Mouse (Mus musculus) lung, embryonic 16.5 days (tissue): ENCODE data around the gene Clcc1. TPM values are rescaled to one million over a fixed set of nuclear protein-coding genes. Genes with fewer than 3 reads are reported as not detected.
A peak's percentile ranks its signal among the peaks of the same experiment; 100 is the strongest.
"Not testable (repeated sequence)": the region's sequence is repeated elsewhere in the genome, so short reads cannot be mapped to it uniquely, and the experiment has no call there.

Experiments used
- ATAC-seq: fragments of 200-750 bp; cut with Nextera tagmentation; 2 replicates; pipeline ENCODE4 v1.8.0; 2017; ENCODE audit warnings: low read depth, mild to moderate bottlenecking, moderate library complexity
- H3K27ac ChIP-seq: fragments of 300-500 bp; sonication (generic); 2 replicates; pipeline ENCODE4 v1.5.1; 2014; ENCODE audit warnings: mild to moderate bottlenecking, control low read depth, low read length
- H3K27me3 ChIP-seq: fragments of 300-500 bp; sonication (generic); 2 replicates; pipeline ENCODE4 v1.6.1; 2014; ENCODE audit warnings: low read depth, low read length, mixed read lengths; ENCODE audit not compliant: control insufficient read depth, insufficient read depth
- H3K36me3 ChIP-seq: fragments of 300-500 bp; sonication (generic); 2 replicates; pipeline ENCODE4 v1.6.1; 2014; ENCODE audit warnings: low read length; ENCODE audit not compliant: control insufficient read depth, insufficient read depth
- H3K4me1 ChIP-seq: fragments of 300-500 bp; sonication (generic); replicated peaks from 2 replicates; pipeline ENCODE4 v1.6.1; 2014; ENCODE audit warnings: low read length, mixed read lengths; ENCODE audit not compliant: control insufficient read depth, insufficient read depth
- H3K4me2 ChIP-seq: fragments of 300-500 bp; sonication (generic); 2 replicates; pipeline ENCODE4 v1.6.1; 2014; ENCODE audit warnings: low read depth, low read length, control low read depth
- H3K4me3 ChIP-seq: fragments of 300-500 bp; sonication (generic); 2 replicates; pipeline ENCODE4 v1.5.1; 2014; ENCODE audit warnings: mild to moderate bottlenecking, low read length, control low read depth
- H3K9ac ChIP-seq: fragments of 300-500 bp; sonication (generic); 2 replicates; pipeline ENCODE4 v1.6.1; 2014; ENCODE audit warnings: low read length, control low read depth
- H3K9me3 ChIP-seq: fragments of 300-500 bp; sonication (generic); 2 replicates; pipeline ENCODE4 v1.6.1; 2016; ENCODE audit warnings: low read length; ENCODE audit not compliant: control insufficient read depth
- WGBS: fragments of 180-500 bp; shearing (Covaris S2); extraction: QIAGEN DNeasy Blood & Tissue Kit; methylation state at CpG from one replicate; pipeline ENCODE4 v1.1.7; 2014; 5-methylcytosine and 5-hydroxymethylcytosine counted together
- polyA plus RNA-seq: library from polyadenylated mRNA; unstranded; fragments of >200 nt; fragmentation: Nextera tagmentation; extraction: Ambion mirVana; gene quantifications from 2 replicates; pipeline ENCODE4 v1.2.1, GENCODE M21; 2015

Gene Clcc1
- 84.4 and 91.7 TPM in 2 replicates for polyA plus RNA-seq

GRCm38 (mm10) chr3:108653710-108654379, at the start of gene Clcc1:
Gene Clcc1 (plus strand): TSS chr3:108653913.
- Histone ChIP-seq H3K9me3 (no peaks in the 10 kb centered on the region), H3K4me1 (peaks cover 12% of the 10 kb centered on the region), H3K27me3 (no peaks in the 10 kb centered on the region), H3K27ac (peak within 1 kb of the TSS; percentile 86), H3K9ac (peak within 1 kb of the TSS; percentile 98), H3K36me3 (no peaks in the 10 kb centered on the region), H3K4me3 (peak within 1 kb of the TSS; percentile 93), H3K4me2 (peak within 1 kb of the TSS; percentile 82)
- WGBS, result under 1% methylated on average over 56 of the region's 57 CpGs
- ATAC-seq, result peak; percentile 98

- 54% methylated on average over 3 of the region's 3 CpGs for whole genome bisulfite sequencing
Measured at GRCm38 (mm10) chr3:108608906-108609305, 44.8 kb upstream of the Clcc1 start.

GRCm38 (mm10) chr3:108634761-108635160, 19.0 kb upstream of the Clcc1 start:
- H3K9me3 ChIP-seq, result no peaks in the 10 kb centered on the region
- no peak overlapping the region for H3K9ac ChIP-seq
- 61% methylated on average over 5 of the region's 5 CpGs for WGBS
- no peak for ATAC-seq
- no peaks in the 10 kb centered on the region for H3K4me1 ChIP-seq
- no peaks in the 10 kb centered on the region; the same call in 1 of the 2 replicates for H3K36me3 ChIP-seq
- H3K27ac ChIP-seq, result no peak overlapping the region
- H3K4me2 ChIP-seq, result no peak overlapping the region
- H3K4me3 ChIP-seq, result no peak overlapping the region
- H3K27me3 ChIP-seq, result no peaks in the 10 kb centered on the region

More at GRCm38 (mm10) chr3:108608906-108609305, 44.8 kb upstream of the Clcc1 start:
- Histone ChIP-seq H3K4me2 (no peak overlapping the region), H3K4me3 (no peak overlapping the region), H3K9me3 (no peaks in the 10 kb centered on the region), H3K4me1 (no peaks in the 10 kb centered on the region), H3K9ac (no peak overlapping the region), H3K27ac (no peak overlapping the region), H3K36me3 (no peaks in the 10 kb centered on the region), H3K27me3 (no peaks in the 10 kb centered on the region)
- ATAC-seq, result no peak

GRCm38 (mm10) chr3:108639412-108639811, 14.3 kb upstream of the Clcc1 start:
- no peak for ATAC-seq
- Histone ChIP-seq H3K36me3 (no peaks in the 10 kb centered on the region; the same call in none of the 2 replicates), H3K9me3 (no peaks in the 10 kb centered on the region), H3K4me1 (no peaks in the 10 kb centered on the region), H3K4me3 (no peak overlapping the region), H3K27ac (no peak overlapping the region), H3K27me3 (no peaks in the 10 kb centered on the region), H3K9ac (no peak overlapping the region), H3K4me2 (no peak overlapping the region)
- WGBS, result 69% methylated on average over 4 of the region's 4 CpGs

- H3K9ac ChIP-seq, result no peak overlapping the region
- no peak overlapping the region for H3K27ac ChIP-seq
- no peak overlapping the region for H3K4me2 ChIP-seq
- H3K4me1 ChIP-seq, result no peaks in the 10 kb centered on the region
- H3K9me3 ChIP-seq, result no peaks in the 10 kb centered on the region
- no peaks in the 10 kb centered on the region; the same call in none of the 2 replicates for H3K36me3 ChIP-seq
- H3K4me3 ChIP-seq, result no peak overlapping the region
- WGBS, result 71% methylated on average over 4 of the region's 4 CpGs
- ATAC-seq, result no peak
- H3K27me3 ChIP-seq, result no peaks in the 10 kb centered on the region
Measured at GRCm38 (mm10) chr3:108640998-108641397, 12.7 kb upstream of the Clcc1 start.

GRCm38 (mm10) chr3:108644856-108645255, 8.9 kb upstream of the Clcc1 start:
- H3K4me3 ChIP-seq, result no peak overlapping the region
- no peak for ATAC-seq
- H3K4me1 ChIP-seq, result no peaks in the 10 kb centered on the region
- no peak overlapping the region for H3K9ac ChIP-seq
- H3K27ac ChIP-seq, result no peak overlapping the region
- H3K4me2 ChIP-seq, result no peak overlapping the region
- no peaks in the 10 kb centered on the region for H3K27me3 ChIP-seq
- no peaks in the 10 kb centered on the region; the same call in 1 of the 2 replicates for H3K36me3 ChIP-seq
- no peaks in the 10 kb centered on the region for H3K9me3 ChIP-seq
- 92% methylated on average over 3 of the region's 3 CpGs for WGBS

- ATAC-seq, result no peak
- WGBS, result 59% methylated on average over 7 of the region's 7 CpGs
- Histone ChIP-seq H3K4me3 (no peak overlapping the region), H3K9ac (no peak overlapping the region), H3K27me3 (no peaks in the 10 kb centered on the region), H3K4me2 (no peak overlapping the region), H3K27ac (no peak overlapping the region), H3K36me3 (no peaks in the 10 kb centered on the region; the same call in 1 of the 2 replicates), H3K9me3 (no peaks in the 10 kb centered on the region), H3K4me1 (no peaks in the 10 kb centered on the region)
Measured at GRCm38 (mm10) chr3:108646036-108646435, 7.7 kb upstream of the Clcc1 start.

GRCm38 (mm10) chr3:108647681-108648080, 6.0 kb upstream of the Clcc1 start:
- H3K36me3 ChIP-seq, H3K4me2 ChIP-seq, H3K9me3 ChIP-seq, H3K27me3 ChIP-seq, H3K9ac ChIP-seq, ATAC-seq, H3K4me3 ChIP-seq, H3K4me1 ChIP-seq, H3K27ac ChIP-seq: not testable (repeated sequence)
- 49% methylated on average over 5 of the region's 5 CpGs for WGBS

GRCm38 (mm10) chr3:108652866-108653642, 659 bp upstream of the Clcc1 start:
- Histone ChIP-seq H3K4me3 (peak overlapping the region; percentile 29), H3K27me3 (no peaks in the 10 kb centered on the region), H3K9ac (no peak overlapping the region; the same call in 1 of the 2 replicates), H3K27ac (no peak overlapping the region), H3K9me3 (no peaks in the 10 kb centered on the region), H3K36me3 (no peaks in the 10 kb centered on the region), H3K4me1 (peaks cover 12% of the 10 kb centered on the region), H3K4me2 (peak overlapping the region; percentile 53)
- 16% methylated on average over 9 of the region's 9 CpGs for WGBS
- ATAC-seq, result no peak
